Mouse (Mus musculus): ENCODE results near the gene Pcdh9. TPM values are rescaled to one million over a fixed set of nuclear protein-coding genes. Genes with fewer than 3 reads are reported as not detected.
A peak's percentile ranks its signal among the peaks of the same experiment; 100 is the strongest.
"Not testable (repeated sequence)": the region's sequence is repeated elsewhere in the genome, so short reads cannot be mapped to it uniquely, and the experiment has no call there.

Pcdh9 gene
- total and polyA plus RNA-seq, 2 experiments from 2014 or later = 85.2 to 100 TPM

GRCm38 (mm10) chr14:93234333-93234732, 656.1 kb downstream of the Pcdh9 start:
- TF ChIP-seq CTCF (IDR thresholded peaks at IDR 0.05; ENCODE audit: low read depth) = no peak
- H3K9ac ChIP-seq = no peak overlapping the region
- no peaks in the 10 kb centered on the region for H3K36me3 ChIP-seq (ENCODE audit: insufficient read depth)
- no peak overlapping the region for H3K4me3 ChIP-seq (ENCODE audit: low read depth, low read length)
- ATAC-seq = peak; percentile 10; the same call in 1 of the 2 replicates
- H3K27ac ChIP-seq (ENCODE audit: low read depth, low read length) = no peak overlapping the region
- H3K4me1 ChIP-seq (ENCODE audit: insufficient read depth) = no peaks in the 10 kb centered on the region
- no peaks in the 10 kb centered on the region for H3K9me3 ChIP-seq (ENCODE audit: low read length)
- H3K27me3 ChIP-seq (ENCODE audit: insufficient read depth, low read length) = no peaks in the 10 kb centered on the region
- DNase-seq = peak; percentile 6
- no peak overlapping the region for H3K4me2 ChIP-seq (ENCODE audit: low read depth)
- 59% methylated on average over 3 of the region's 3 CpGs for WGBS

- H3K36me3 ChIP-seq (ENCODE audit: insufficient read depth) = no peaks in the 10 kb centered on the region
- no peaks in the 10 kb centered on the region for H3K27me3 ChIP-seq (ENCODE audit: insufficient read depth, low read length)
- TF ChIP-seq CTCF (IDR thresholded peaks at IDR 0.05; ENCODE audit: low read depth) = no peak
- no peak overlapping the region for H3K27ac ChIP-seq (ENCODE audit: low read depth, low read length)
- DNase-seq (peak; percentile 3), ATAC-seq (no peak)
- 32% methylated on average over 6 of the region's 6 CpGs for WGBS
- no peaks in the 10 kb centered on the region for H3K9me3 ChIP-seq (ENCODE audit: low read length)
- H3K4me1 ChIP-seq (ENCODE audit: insufficient read depth) = no peaks in the 10 kb centered on the region
- no peak overlapping the region for H3K4me2 ChIP-seq (ENCODE audit: low read depth)
- H3K4me3 ChIP-seq (ENCODE audit: low read depth, low read length) = no peak overlapping the region
- no peak overlapping the region for H3K9ac ChIP-seq
These were observed 656.9 kb downstream of the Pcdh9 start for GRCm38 (mm10) chr14:93233599-93233998.

GRCm38 (mm10) chr14:93214846-93215245, 675.6 kb downstream of the Pcdh9 start:
- H3K9me3 ChIP-seq (ENCODE audit: low read length); H3K4me3 ChIP-seq (ENCODE audit: low read depth, low read length); H3K4me2 ChIP-seq (ENCODE audit: low read depth); DNase-seq; H3K4me1 ChIP-seq (ENCODE audit: insufficient read depth); H3K27me3 ChIP-seq (ENCODE audit: insufficient read depth, low read length); H3K27ac ChIP-seq (ENCODE audit: low read depth, low read length); H3K36me3 ChIP-seq (ENCODE audit: insufficient read depth); ATAC-seq; H3K9ac ChIP-seq: not testable (repeated sequence)
- 95% methylated on average over 6 of the region's 15 CpGs for WGBS

- no peak overlapping the region for H3K27ac ChIP-seq (ENCODE audit: low read depth, low read length)
- ATAC-seq (no peak), DNase-seq (no peak)
- no peak overlapping the region for H3K4me3 ChIP-seq (ENCODE audit: low read depth, low read length)
- H3K9me3 ChIP-seq (ENCODE audit: low read length) = no peaks in the 10 kb centered on the region
- WGBS = 94% methylated on average over 2 of the region's 2 CpGs
- H3K36me3 ChIP-seq (ENCODE audit: insufficient read depth) = no peaks in the 10 kb centered on the region
- H3K4me2 ChIP-seq (ENCODE audit: low read depth) = no peak overlapping the region
- H3K9ac ChIP-seq = no peak overlapping the region
- TF ChIP-seq CTCF (IDR thresholded peaks at IDR 0.05; ENCODE audit: low read depth) = no peak
- H3K27me3 ChIP-seq (ENCODE audit: insufficient read depth, low read length) = no peaks in the 10 kb centered on the region
- H3K4me1 ChIP-seq (ENCODE audit: insufficient read depth) = no peaks in the 10 kb centered on the region
These were observed 690.7 kb downstream of the Pcdh9 start for GRCm38 (mm10) chr14:93199791-93200190.

- ATAC-seq (peak; percentile 97), DNase-seq (peak; percentile 78)
- H3K27ac ChIP-seq (ENCODE audit: low read depth, low read length) = peak overlapping the region; percentile 70
- H3K9me3 ChIP-seq (ENCODE audit: low read length) = no peaks in the 10 kb centered on the region
- no peak overlapping the region for H3K4me3 ChIP-seq (ENCODE audit: low read depth, low read length)
- peak; percentile 30 for TF ChIP-seq CTCF (IDR thresholded peaks at IDR 0.05; ENCODE audit: low read depth)
- no peaks in the 10 kb centered on the region for H3K4me1 ChIP-seq (ENCODE audit: insufficient read depth)
- H3K27me3 ChIP-seq (ENCODE audit: insufficient read depth, low read length) = no peaks in the 10 kb centered on the region
- H3K9ac ChIP-seq = no peak overlapping the region
- H3K36me3 ChIP-seq (ENCODE audit: insufficient read depth) = no peaks in the 10 kb centered on the region
- H3K4me2 ChIP-seq (ENCODE audit: low read depth) = no peak overlapping the region
- 49% methylated on average over 9 of the region's 9 CpGs for WGBS
These were observed 707.6 kb downstream of the Pcdh9 start for GRCm38 (mm10) chr14:93182606-93183491.

- Histone ChIP-seq H3K27ac (ENCODE audit: low read depth, low read length) (no peak overlapping the region), H3K4me2 (ENCODE audit: low read depth) (no peak overlapping the region), H3K9ac (no peak overlapping the region), H3K36me3 (ENCODE audit: insufficient read depth) (no peaks in the 10 kb centered on the region), H3K9me3 (ENCODE audit: low read length) (no peaks in the 10 kb centered on the region), H3K4me1 (ENCODE audit: insufficient read depth) (no peaks in the 10 kb centered on the region), H3K4me3 (ENCODE audit: low read depth, low read length) (no peak overlapping the region), H3K27me3 (ENCODE audit: insufficient read depth, low read length) (no peaks in the 10 kb centered on the region)
- DNase-seq (no peak), ATAC-seq (no peak)
- TF ChIP-seq CTCF (IDR thresholded peaks at IDR 0.05; ENCODE audit: low read depth) = no peak
These were observed 721.3 kb downstream of the Pcdh9 start for GRCm38 (mm10) chr14:93169201-93169600.

GRCm38 (mm10) chr14:93168367-93168766, 722.1 kb downstream of the Pcdh9 start:
- 69% methylated on average over 2 of the region's 2 CpGs for WGBS
- no peak for TF ChIP-seq CTCF (IDR thresholded peaks at IDR 0.05; ENCODE audit: low read depth)
- DNase-seq (no peak), ATAC-seq (no peak)
- no peak overlapping the region for H3K4me2 ChIP-seq (ENCODE audit: low read depth)
- H3K36me3 ChIP-seq (ENCODE audit: insufficient read depth) = no peaks in the 10 kb centered on the region
- H3K27me3 ChIP-seq (ENCODE audit: insufficient read depth, low read length) = no peaks in the 10 kb centered on the region
- no peak overlapping the region for H3K27ac ChIP-seq (ENCODE audit: low read depth, low read length)
- no peaks in the 10 kb centered on the region for H3K4me1 ChIP-seq (ENCODE audit: insufficient read depth)
- no peak overlapping the region for H3K9ac ChIP-seq
- no peak overlapping the region for H3K4me3 ChIP-seq (ENCODE audit: low read depth, low read length)
- no peaks in the 10 kb centered on the region for H3K9me3 ChIP-seq (ENCODE audit: low read length)

All from forebrain, postnatal 0 days (tissue).